Mouse (Mus musculus) neutrophil, adult 65 days (primary cell): ENCODE measurements around the gene Mepce. TPM values are rescaled to one million over a fixed set of nuclear protein-coding genes. Genes with fewer than 3 reads are reported as not detected.

Experiments used
- total RNA-seq: library from RNA; stranded (reverse); gene quantifications from 2 replicates; pipeline ENCODE4 v1.2.4, GENCODE M21; 2023

Gene Mepce
- 29.5 and 33.3 TPM in 2 replicates for total RNA-seq

GRCm38 (mm10) chr5:137787151-137787928 lies at the start of gene Mepce, which contains the start of gene Zcwpw1:
TSS of gene Mepce (minus strand) at chr5:137787655.
TSS of gene Zcwpw1 (plus strand) at chr5:137787798.

GRCm38 (mm10) chr5:137835966-137836520 lies 48.6 kb upstream of the Mepce start, which contains the start of gene Pilra:
TSS of gene Pilra (minus strand) at chr5:137836281.

GRCm38 (mm10) chr5:137778635-137779034 lies 8.8 kb downstream of the Mepce start, which contains the start of gene Ppp1r35:
TSS of gene Ppp1r35 (plus strand) at chr5:137778849.

GRCm38 (mm10) chr5:137745214-137746171 lies 42.0 kb downstream of the Mepce start, which contains the start of gene Tsc22d4:
TSS of gene Tsc22d4 (plus strand) at chr5:137745730.

GRCm38 (mm10) chr5:137741023-137741931 lies 46.2 kb downstream of the Mepce start, which contains the start of gene Nyap1:
TSS of gene Nyap1 (minus strand) at chr5:137741607.

Other genes with a start within 250 kb of the Mepce start
- gene Actl6b, start 234.1 kb downstream of the Mepce start, total RNA-seq: not detected in 2 replicates
- 0.76 and 1.7 TPM in 2 replicates for gene Tfr2, start 217.8 kb downstream of the Mepce start, total RNA-seq
- gene Mospd3, start 186.6 kb downstream of the Mepce start, total RNA-seq: 41.8 and 42.3 TPM in 2 replicates
- 0.61 and 2.0 TPM in 2 replicates for gene Pcolce, start 173.9 kb downstream of the Mepce start, total RNA-seq
- 0.36 TPM in 1 of 2 replicates, not detected in the other for gene Fbxo24, start 158.7 kb downstream of the Mepce start, total RNA-seq
- 235 and 280 TPM in 2 replicates for gene Lrch4, start 158.5 kb downstream of the Mepce start, total RNA-seq
- gene Gm20605, start 158.5 kb downstream of the Mepce start, total RNA-seq: 37.6 and 52.5 TPM in 2 replicates
- gene Sap25, start 146.3 kb downstream of the Mepce start, total RNA-seq: 51.2 and 70.0 TPM in 2 replicates
- gene Irs3, start 141.9 kb downstream of the Mepce start, total RNA-seq: not detected in 2 replicates
- gene Agfg2, start 102.9 kb downstream of the Mepce start, total RNA-seq: 16.4 and 17.0 TPM in 2 replicates
- gene Nyap1, start 46.0 kb downstream of the Mepce start, total RNA-seq: 0.50 and 0.54 TPM in 2 replicates
- gene Tsc22d4, start 41.9 kb downstream of the Mepce start, total RNA-seq: 272 and 329 TPM in 2 replicates
- 24.4 and 30.5 TPM in 2 replicates for gene Ppp1r35, start 8.8 kb downstream of the Mepce start, total RNA-seq
- gene Zcwpw1, start 143 bp upstream of the Mepce start, total RNA-seq: 2.2 and 2.4 TPM in 2 replicates
- gene Pilra, start 48.6 kb upstream of the Mepce start, total RNA-seq: 535 and 567 TPM in 2 replicates
- gene Pilrb1, start 70.5 kb upstream of the Mepce start, total RNA-seq: 309 and 327 TPM in 2 replicates
- 426 and 429 TPM in 2 replicates for gene Pilrb2, start 84.2 kb upstream of the Mepce start, total RNA-seq
- gene Cyp3a13, start 134.0 kb upstream of the Mepce start, total RNA-seq: not detected in 2 replicates
- not detected in 2 replicates for gene Gjc3, start 175.4 kb upstream of the Mepce start, total RNA-seq
- 0.88 and 0.92 TPM in 2 replicates for gene Azgp1, start 193.9 kb upstream of the Mepce start, total RNA-seq
- not detected in 2 replicates for gene Smok3a, start 233.6 kb upstream of the Mepce start, total RNA-seq
- not detected in 2 replicates for gene Smok3b, start 233.8 kb upstream of the Mepce start, total RNA-seq